Mouse (Mus musculus) limb, embryonic 15.5 days (tissue): Measurements from ENCODE around the gene Sgo1. TPM values are rescaled to one million over a fixed set of nuclear protein-coding genes. Genes with fewer than 3 reads are reported as not detected.
"Not testable (repeated sequence)": the region's sequence is repeated elsewhere in the genome, so short reads cannot be mapped to it uniquely, and the experiment has no call there.

Source experiments
- ATAC-seq: fragments of 200-750 bp; cut with Nextera tagmentation; 2 replicates; pipeline ENCODE4 v1.8.0; 2017; ENCODE audit warnings: low read depth, moderate TSS enrichment; ENCODE audit not compliant: insufficient number of reproducible peaks, low FRiP score, low TSS enrichment
- H3K27ac ChIP-seq: fragments of 300-500 bp; sonication (generic); 2 replicates; pipeline ENCODE4 v1.5.1; 2015; ENCODE audit warnings: moderate library complexity, mild to moderate bottlenecking, inconsistent platforms
- H3K27me3 ChIP-seq: fragments of 300-500 bp; sonication (generic); 2 replicates; pipeline ENCODE4 v1.6.1; 2015; ENCODE audit warnings: inconsistent platforms
- H3K36me3 ChIP-seq: fragments of 300-500 bp; sonication (generic); 2 replicates; pipeline ENCODE4 v1.6.1; 2015; ENCODE audit warnings: inconsistent platforms
- H3K4me1 ChIP-seq: fragments of 300-500 bp; sonication (generic); 2 replicates; pipeline ENCODE4 v1.6.1; 2015; ENCODE audit warnings: inconsistent platforms
- H3K4me2 ChIP-seq: fragments of 300-500 bp; sonication (generic); 2 replicates; pipeline ENCODE4 v1.6.1; 2015; ENCODE audit warnings: mild to moderate bottlenecking, inconsistent platforms
- H3K4me3 ChIP-seq: fragments of 300-500 bp; sonication (generic); 2 replicates; pipeline ENCODE4 v1.5.1; 2015; ENCODE audit warnings: mild to moderate bottlenecking, inconsistent platforms
- H3K9ac ChIP-seq: fragments of 300-500 bp; sonication (generic); 2 replicates; pipeline ENCODE4 v1.6.1; 2015; ENCODE audit warnings: inconsistent platforms
- H3K9me3 ChIP-seq: fragments of 300-500 bp; sonication (generic); 2 replicates; pipeline ENCODE4 v1.6.1; 2016; ENCODE audit warnings: inconsistent platforms
- WGBS: fragments of 180-500 bp; shearing (Covaris S2); methylation state at CpG from one replicate; pipeline ENCODE4 v1.1.7; 2015; 5-methylcytosine and 5-hydroxymethylcytosine counted together
- polyA plus RNA-seq: library from polyadenylated mRNA; unstranded; fragments of >200 nt; fragmentation: Nextera tagmentation; extraction: Ambion mirVana; gene quantifications from 2 replicates; pipeline ENCODE4 v1.2.1, GENCODE M21; 2015

Sgo1 gene
- 26.5 and 28.2 TPM in 2 replicates for polyA plus RNA-seq

DNA sequence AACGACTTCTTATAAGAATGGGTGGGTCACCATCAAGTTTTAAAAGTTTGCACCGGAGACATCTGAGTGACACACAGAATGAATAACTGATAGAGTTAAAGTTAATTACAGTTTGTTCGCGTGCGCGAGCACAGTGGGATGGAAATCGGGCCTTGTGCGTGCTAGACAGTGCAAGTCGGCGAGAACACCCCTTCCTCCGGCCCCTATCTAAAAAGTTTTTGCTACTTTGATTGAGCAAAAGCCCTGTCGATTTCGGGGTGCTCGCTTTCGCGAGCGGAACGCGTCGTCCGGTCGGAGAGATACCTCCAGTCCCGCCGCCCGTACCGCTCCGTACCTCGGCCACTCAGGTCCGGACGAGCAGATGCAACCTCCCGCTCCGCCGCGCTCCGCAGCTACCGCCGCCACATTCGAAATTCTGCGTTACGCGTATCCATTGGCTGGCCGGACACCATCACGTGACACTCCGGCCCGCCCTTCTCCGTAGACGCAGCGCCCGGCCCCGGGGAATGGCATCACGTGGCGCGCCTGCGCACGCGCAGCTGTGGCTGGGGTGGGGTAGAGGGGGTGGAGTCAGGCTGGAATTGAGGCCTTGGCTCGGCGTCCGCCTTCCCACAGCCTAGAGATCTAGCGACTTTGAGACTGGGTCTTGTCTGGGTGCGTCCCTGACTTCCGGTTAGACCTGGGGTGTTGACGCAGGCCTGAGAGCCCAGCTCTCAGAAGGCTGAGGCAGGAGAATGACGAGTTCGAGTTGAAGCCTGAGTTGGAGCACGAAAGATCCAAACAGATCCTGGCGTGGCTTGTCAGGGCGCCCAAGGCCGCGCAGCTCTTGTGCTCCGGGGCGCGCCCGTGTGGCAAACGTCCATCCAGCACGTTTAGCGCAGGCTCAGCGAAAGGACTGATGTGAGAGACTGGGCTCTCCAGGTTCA is at the start of gene Sgo1:
Gene Sgo1, minus strand, starts transcription at position 457 of the 926 bp plus-strand sequence.
- Histone ChIP-seq H3K36me3 (peaks cover 12% of the 10 kb centered on the region), H3K27ac (peak within 1 kb of the TSS; percentile 97), H3K4me3 (peak within 1 kb of the TSS; percentile 64), H3K4me1 (peaks cover 4% of the 10 kb centered on the region; the same call in 1 of the 2 replicates), H3K27me3 (no peaks in the 10 kb centered on the region), H3K4me2 (peak within 1 kb of the TSS; percentile 59), H3K9ac (peak within 1 kb of the TSS; percentile 41), H3K9me3 (no peaks in the 10 kb centered on the region)
- WGBS, result under 1% methylated on average over 78 of the region's 78 CpGs
- ATAC-seq, result peak; percentile 99

DNA sequence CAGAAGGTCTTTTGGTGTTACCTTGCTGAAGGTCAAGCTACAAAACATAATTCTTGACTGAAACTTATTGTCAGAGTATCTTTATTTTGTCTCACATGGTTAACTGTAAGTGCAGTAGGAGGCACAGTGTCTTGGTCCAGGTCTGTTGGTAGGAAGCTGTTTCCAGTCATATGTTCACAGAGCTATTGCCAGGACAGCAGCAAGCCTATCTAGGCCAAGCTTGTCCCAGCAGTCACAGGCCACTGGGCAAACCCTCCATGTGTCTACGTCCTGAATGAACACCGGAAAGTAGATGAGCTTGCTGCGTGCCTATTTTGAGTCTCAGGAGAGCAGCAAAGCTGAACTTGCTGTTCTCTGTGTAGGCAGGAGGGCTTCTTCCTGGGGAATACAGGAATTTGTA is 29.8 kb upstream of the Sgo1 start:
- H3K36me3 ChIP-seq, H3K4me3 ChIP-seq, H3K9me3 ChIP-seq, H3K4me1 ChIP-seq, H3K4me2 ChIP-seq, ATAC-seq, H3K27ac ChIP-seq, H3K27me3 ChIP-seq, H3K9ac ChIP-seq: not testable (repeated sequence)
- 77% methylated on average over 3 of the region's 3 CpGs for WGBS

DNA sequence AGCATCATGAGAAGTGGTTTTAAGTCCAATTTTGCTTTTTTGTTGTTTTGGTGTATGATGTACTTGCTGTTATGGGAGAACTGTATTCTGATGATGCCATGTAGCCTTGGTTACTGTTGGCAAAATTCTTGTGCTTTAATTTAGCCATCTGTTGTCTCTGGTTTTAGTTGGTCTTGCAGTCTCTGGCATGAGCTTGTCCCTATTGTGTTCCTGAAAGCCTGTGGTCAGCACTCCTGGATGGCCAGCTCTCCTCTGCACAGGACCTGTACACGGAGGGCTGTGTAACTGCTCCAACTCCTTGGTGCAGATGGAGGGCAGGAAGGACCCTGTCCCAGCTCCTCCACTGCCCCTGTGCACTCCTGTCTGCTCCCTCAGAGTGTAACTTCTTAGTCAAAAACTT is 29.3 kb upstream of the Sgo1 start:
- no peaks in the 10 kb centered on the region for H3K27me3 ChIP-seq
- no peak overlapping the region for H3K27ac ChIP-seq
- H3K4me2 ChIP-seq, result no peak overlapping the region
- H3K9ac ChIP-seq, result no peak overlapping the region
- 62% methylated on average over 1 of the region's 1 CpGs for WGBS
- H3K4me1 ChIP-seq, result no peaks in the 10 kb centered on the region
- ATAC-seq, result no peak
- H3K36me3 ChIP-seq, result no peaks in the 10 kb centered on the region
- H3K9me3 ChIP-seq, result no peaks in the 10 kb centered on the region
- no peak overlapping the region for H3K4me3 ChIP-seq

DNA sequence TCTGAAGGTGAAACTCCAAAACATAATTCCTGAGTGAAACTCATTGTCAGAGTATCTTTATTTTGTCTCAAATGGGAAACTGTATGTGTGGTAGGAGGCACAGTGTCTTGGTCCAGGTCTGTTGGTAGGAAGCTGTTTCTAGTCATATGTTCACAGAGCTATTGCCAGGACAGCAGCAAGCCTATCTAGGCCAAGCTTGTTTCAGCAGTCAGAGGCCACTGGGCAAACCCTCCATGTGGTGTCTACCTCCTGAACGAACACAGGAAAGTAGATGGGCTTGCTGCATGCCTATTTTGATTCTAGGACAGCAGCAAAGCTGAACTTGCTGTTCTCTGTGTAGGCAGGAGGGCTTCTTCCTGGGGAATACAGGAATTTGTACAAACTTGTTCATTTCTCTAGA is 26.0 kb upstream of the Sgo1 start:
- H3K4me3 ChIP-seq, H3K4me2 ChIP-seq, H3K27ac ChIP-seq, H3K36me3 ChIP-seq, H3K9ac ChIP-seq, H3K9me3 ChIP-seq, H3K27me3 ChIP-seq, ATAC-seq, H3K4me1 ChIP-seq: not testable (repeated sequence)
- WGBS, result 56% methylated on average over 1 of the region's 1 CpGs

DNA sequence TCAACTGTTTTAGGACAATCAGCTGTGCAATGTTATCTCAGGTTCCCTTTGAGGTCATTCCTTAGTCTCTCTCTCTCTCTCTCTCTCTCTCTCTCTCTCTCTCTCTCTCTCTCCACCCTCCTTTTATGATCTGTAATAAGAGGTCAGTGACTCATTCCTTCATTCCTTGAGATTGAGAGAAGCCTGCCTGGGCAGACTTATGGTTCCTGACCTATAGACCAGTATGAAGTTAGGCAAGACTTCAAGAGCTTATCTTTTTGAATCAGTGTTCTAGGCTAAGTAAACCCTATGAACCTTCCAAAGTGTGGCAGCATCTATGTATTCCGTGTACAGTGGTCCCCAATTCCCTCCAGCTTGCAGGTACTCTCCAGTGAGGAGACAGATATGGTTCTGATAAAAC is 25.3 kb upstream of the Sgo1 start:
- no peaks in the 10 kb centered on the region for H3K9me3 ChIP-seq
- no peak overlapping the region for H3K27ac ChIP-seq
- H3K4me3 ChIP-seq, result no peak overlapping the region
- no peak overlapping the region for H3K9ac ChIP-seq
- no peaks in the 10 kb centered on the region for H3K36me3 ChIP-seq
- H3K4me2 ChIP-seq, result no peak overlapping the region
- no peaks in the 10 kb centered on the region for H3K4me1 ChIP-seq
- WGBS, result 48% methylated on average over 1 of the region's 1 CpGs
- no peaks in the 10 kb centered on the region for H3K27me3 ChIP-seq
- no peak for ATAC-seq

DNA sequence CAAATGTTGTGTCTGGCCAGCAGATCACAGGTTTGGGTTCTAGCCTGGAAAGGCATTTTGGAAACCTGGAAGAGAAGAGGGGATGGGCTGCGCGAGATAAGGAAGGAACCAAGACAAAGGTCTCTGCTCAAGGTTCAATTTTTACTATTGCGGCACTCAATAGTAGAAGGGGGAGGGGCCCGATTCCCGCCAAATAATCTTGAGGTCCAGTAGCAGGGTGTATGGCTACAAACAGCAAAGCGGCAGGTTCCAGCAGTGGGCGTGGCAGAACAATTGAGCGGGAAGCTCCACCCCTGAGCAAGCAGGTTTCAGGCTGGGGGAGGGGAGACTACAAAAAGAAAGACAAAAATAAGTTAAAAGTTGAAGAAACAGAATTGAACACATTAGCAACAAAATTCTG is 8.4 kb upstream of the Sgo1 start:
- H3K4me1 ChIP-seq, H3K4me2 ChIP-seq, H3K9ac ChIP-seq, H3K27ac ChIP-seq, H3K9me3 ChIP-seq, H3K4me3 ChIP-seq, ATAC-seq, H3K27me3 ChIP-seq, H3K36me3 ChIP-seq: not testable (repeated sequence)
- 89% methylated on average over 8 of the region's 8 CpGs for WGBS

DNA sequence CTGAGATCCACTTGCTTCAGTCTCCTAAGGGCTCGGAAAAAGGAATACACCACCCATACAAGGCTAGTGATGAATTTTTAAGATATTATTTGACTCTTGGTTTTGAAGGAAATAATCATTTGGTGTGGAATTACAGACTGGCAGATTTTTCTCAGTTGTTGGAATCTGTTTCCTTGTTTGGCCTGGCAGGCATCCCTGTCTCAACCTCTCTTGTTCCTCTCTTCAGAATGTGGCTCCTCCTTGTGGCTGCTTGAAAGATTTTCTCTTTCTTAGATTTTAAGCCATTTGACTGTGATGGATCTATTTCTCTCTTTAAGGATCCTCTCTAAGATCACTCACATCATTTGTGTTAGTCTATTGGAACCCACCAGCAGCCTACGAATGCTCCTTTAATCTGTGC is 4.9 kb upstream of the Sgo1 start:
- Histone ChIP-seq H3K9ac (no peak overlapping the region), H3K27me3 (no peaks in the 10 kb centered on the region), H3K4me1 (no peaks in the 10 kb centered on the region), H3K27ac (no peak overlapping the region), H3K9me3 (no peaks in the 10 kb centered on the region), H3K4me3 (no peak overlapping the region), H3K36me3 (no peaks in the 10 kb centered on the region), H3K4me2 (no peak overlapping the region)
- WGBS, result 78% methylated on average over 2 of the region's 2 CpGs
- no peak for ATAC-seq

DNA sequence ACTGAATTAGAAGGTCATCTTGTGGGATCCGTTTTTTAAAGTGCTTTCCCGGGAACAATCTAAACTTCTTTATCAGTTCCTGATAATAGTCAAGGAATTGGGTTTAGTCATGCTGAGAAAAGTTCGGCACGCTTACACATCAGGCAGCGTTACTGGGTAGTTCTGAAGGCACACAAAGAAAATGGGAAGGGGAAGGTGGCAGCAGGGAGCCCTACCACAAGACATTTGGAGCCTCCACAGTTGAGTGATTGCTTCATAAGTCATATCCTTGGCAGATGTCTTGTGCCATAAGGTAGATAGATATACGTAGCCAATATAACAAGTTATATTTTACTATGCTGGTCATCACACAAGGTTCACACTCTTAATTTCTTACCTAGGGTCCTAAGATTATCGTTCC is 813 bp upstream of the Sgo1 start:
- Histone ChIP-seq H3K4me2 (peak overlapping the region; percentile 59), H3K27me3 (no peaks in the 10 kb centered on the region), H3K4me3 (peak overlapping the region; percentile 64), H3K9ac (peak overlapping the region; percentile 37), H3K36me3 (peaks cover 4% of the 10 kb centered on the region; the same call in 1 of the 2 replicates), H3K4me1 (peaks cover 4% of the 10 kb centered on the region; the same call in 1 of the 2 replicates), H3K9me3 (no peaks in the 10 kb centered on the region), H3K27ac (peak overlapping the region; percentile 97)
- no peak for ATAC-seq
- WGBS, result 25% methylated on average over 7 of the region's 7 CpGs

DNA sequence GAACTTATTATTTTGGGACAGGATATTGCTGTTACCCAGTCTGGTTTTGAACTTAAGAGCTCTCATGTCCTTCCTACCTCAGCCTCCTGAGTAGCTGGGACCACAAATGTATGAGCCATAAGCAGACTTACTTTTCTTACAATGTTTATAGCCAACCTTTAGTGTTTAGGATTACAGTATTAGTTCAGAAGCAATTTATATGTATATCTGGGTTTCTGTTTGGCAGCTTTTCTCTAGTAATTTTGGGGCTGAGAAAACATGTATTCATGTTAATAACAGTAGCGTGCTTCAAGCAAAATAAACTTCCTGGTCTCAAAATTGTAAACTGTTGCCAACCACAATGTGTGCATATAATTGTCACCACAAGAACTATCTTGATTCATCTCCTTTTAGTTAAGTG is 812 bp downstream of the Sgo1 start:
- Histone ChIP-seq H3K36me3 (peaks cover 12% of the 10 kb centered on the region), H3K27me3 (no peaks in the 10 kb centered on the region), H3K9ac (peak overlapping the region; percentile 41; the same call in 1 of the 2 replicates), H3K4me1 (peaks cover 4% of the 10 kb centered on the region; the same call in 1 of the 2 replicates), H3K4me2 (peak overlapping the region; percentile 59), H3K4me3 (peak overlapping the region; percentile 64), H3K9me3 (no peaks in the 10 kb centered on the region), H3K27ac (no peak overlapping the region)
- no peak for ATAC-seq
- WGBS, result 9% methylated on average over 1 of the region's 1 CpGs

DNA sequence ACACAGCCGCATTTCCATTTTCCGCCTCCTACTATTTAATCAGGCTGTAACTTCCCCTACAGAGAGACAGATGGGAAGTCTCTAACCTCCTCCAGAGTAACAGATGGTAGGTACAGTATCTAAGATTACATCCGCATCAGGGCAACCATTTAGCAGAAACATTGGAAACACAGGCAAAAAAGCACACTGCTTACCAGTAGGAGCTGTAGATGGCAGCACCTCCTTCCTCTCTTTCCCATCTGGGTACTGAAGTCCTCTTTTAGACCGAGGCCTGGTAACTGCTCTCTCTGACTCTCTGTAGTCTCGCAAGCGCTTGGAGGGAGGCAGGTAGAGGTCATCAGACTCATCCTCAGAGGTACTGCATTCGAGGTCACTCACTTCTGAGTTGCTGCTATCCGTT is 10.4 kb downstream of the Sgo1 start:
- no peaks in the 10 kb centered on the region for H3K9me3 ChIP-seq
- no peak overlapping the region for H3K9ac ChIP-seq
- no peaks in the 10 kb centered on the region for H3K4me1 ChIP-seq
- no peak overlapping the region for H3K4me3 ChIP-seq
- 82% methylated on average over 8 of the region's 8 CpGs for WGBS
- 0 out of 2 replicates have a peak overlapping the region, but pooled peaks have one; percentile 2 for H3K27ac ChIP-seq
- no peak for ATAC-seq
- peaks cover 46% of the 10 kb centered on the region for H3K36me3 ChIP-seq
- H3K27me3 ChIP-seq, result no peaks in the 10 kb centered on the region
- H3K4me2 ChIP-seq, result no peak overlapping the region

DNA sequence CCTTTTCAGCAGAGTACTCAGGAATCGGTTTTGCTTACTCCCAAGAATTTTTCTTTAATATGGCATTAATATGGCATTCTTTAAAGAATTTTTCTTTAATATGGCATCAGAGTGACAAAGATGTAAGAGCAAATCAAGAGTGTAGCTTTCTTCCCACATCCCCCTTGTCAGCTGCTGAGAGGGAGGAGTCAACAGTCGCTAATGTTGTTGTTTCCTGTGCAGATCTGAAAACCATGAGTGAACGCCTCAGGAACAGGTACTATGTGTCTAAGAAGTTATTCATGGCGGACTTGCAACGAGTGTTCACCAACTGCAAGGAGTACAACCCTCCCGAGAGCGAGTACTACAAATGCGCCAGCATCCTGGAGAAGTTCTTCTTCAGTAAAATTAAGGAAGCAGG is 18.7 kb downstream of the Sgo1 start:
- Histone ChIP-seq H3K4me1 (no peaks in the 10 kb centered on the region), H3K27ac (no peak overlapping the region), H3K36me3 (peaks cover 51% of the 10 kb centered on the region), H3K4me2 (no peak overlapping the region), H3K27me3 (no peaks in the 10 kb centered on the region), H3K4me3 (no peak overlapping the region), H3K9me3 (no peaks in the 10 kb centered on the region), H3K9ac (no peak overlapping the region)
- WGBS, result 93% methylated on average over 8 of the region's 8 CpGs
- ATAC-seq, result no peak

DNA sequence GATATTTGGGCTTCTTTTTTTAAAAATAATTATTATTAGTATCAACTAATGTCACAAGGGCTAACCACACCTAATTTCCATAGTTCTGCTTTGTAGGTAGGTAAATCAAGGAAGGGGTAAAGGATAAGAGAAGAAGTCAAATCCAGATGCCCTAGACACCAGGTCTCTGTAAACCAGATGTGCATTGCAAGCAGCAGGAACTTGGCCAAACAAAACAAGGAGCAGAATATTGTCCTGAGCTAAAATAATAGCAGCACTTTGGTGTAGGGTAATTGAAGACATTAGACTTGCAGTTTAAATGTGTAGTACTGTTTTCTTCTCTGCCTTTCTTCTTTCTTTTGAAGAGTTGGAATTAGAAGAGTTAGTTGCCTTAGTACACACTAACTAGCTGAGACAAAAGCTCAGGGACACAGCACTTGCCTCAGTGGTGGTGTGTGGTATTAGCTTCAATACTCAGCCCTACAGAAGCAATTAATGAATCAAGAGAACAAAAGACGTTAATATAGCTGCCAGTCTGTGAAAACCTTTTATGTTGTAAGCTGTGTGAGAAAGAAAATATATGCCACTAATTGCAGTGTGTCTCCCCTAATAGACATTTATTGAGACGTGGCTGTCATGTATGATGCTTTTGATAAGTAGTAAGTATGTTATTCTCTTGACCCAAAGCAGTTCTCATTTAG is 24.3 kb downstream of the Sgo1 start:
- H3K9ac ChIP-seq, result no peak overlapping the region
- no peak overlapping the region for H3K27ac ChIP-seq
- WGBS, result 57% methylated on average over 2 of the region's 2 CpGs
- H3K4me2 ChIP-seq, result no peak overlapping the region
- no peak overlapping the region for H3K4me3 ChIP-seq
- H3K36me3 ChIP-seq, result peaks cover 43% of the 10 kb centered on the region
- H3K9me3 ChIP-seq, result no peaks in the 10 kb centered on the region
- no peaks in the 10 kb centered on the region for H3K4me1 ChIP-seq
- no peaks in the 10 kb centered on the region for H3K27me3 ChIP-seq
- ATAC-seq, result no peak
